Mouse (Mus musculus) ES-Bruce4 (cell line): ENCODE measurements around the gene Higd2a.

ENCODE experiments used
- CTCF ChIP-seq: IDR thresholded peaks from one replicate; pipeline ENCODE4 v1.8.1; 2011; ENCODE audit warnings: low read depth, low read length
- POLR2A ChIP-seq: IDR thresholded peaks from one replicate; pipeline ENCODE4 v1.8.1; 2011; ENCODE audit warnings: low read length; ENCODE audit not compliant: insufficient read depth

DNA sequence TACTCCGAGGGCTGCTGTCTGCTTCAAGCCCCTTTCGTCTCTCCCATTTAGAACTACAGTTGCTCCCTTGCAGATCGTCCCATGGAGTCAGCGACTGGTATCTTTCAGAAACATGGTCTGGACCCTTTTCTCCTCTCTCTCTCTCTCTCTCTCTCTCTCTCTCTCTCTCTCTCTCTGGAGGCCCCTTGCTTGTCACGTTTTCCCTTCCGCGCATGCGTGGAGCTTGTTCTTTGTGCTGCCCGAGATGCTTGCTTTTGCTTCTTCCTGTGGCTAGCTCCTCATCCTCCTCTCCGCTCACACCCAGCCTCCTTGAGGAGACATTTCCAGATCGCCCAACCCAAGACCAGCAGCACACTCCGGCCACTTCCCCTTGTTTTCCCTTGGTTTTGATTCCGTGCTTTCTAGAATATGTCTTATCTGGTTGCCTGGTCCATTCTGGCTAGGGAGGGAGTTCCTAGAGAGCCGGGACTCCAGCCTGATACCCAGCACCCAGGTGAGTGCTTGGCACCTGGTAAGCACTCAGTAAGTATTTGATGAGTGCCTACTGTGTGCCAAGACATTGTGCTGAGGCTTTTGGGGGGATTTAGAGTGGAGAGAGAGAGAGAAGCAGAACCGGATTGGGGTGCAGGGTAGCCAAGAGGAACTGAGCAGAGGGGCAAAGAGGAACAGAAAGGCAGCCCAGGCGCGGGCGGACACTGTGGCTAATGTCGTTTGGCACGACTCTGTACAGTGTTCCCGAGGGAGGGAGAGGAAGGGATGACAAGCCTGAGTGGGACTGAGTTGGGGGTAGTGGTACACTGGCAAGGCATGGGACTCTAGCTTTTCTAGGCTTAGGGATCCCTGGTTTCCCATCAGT is 12.1 kb upstream of the Higd2a start:
- TF ChIP-seq CTCF (no peak), POLR2A (no peak)
